Mouse (Mus musculus) Muller cell, postnatal 12 days (primary cell): ENCODE results near the gene Rfxap.

ENCODE experiments used
- DNase-seq: peaks from one replicate; pipeline ENCODE4 v3.0.0-alpha.2; 2015; ENCODE audit errors: inconsistent ontology term

The Rfxap gene

DNA sequence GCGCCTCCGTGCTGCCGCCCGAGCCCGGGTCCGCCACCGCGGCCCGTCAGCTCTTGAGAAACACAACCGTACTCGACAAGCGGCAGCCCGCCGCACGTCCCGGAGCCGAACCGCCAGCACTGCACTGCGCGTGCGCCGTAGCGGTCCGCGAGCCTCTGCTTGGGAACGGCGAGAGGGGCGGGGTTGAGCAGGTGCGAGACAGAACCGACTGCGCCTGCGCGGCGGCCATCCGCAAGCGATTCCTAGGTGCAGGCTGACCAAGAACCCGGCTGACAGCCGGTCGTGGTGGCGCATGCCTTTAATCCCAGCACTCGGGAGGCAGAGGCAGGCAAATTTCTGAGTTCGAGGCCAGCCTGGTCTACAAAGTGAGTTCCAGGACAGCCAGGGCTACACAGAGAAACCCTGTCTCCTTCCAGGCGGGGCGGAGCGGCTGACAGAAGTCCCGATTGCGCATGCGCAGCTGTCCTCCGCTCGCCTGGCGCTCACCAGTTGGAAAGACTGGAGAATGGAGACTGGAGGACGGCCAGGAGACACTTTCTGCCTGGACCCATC lies at the start of gene Rfxap:
Rfxap (minus strand) TSS at position 126 of the 552 bp plus-strand sequence.
- DNase-seq = peak; percentile 95

DNA sequence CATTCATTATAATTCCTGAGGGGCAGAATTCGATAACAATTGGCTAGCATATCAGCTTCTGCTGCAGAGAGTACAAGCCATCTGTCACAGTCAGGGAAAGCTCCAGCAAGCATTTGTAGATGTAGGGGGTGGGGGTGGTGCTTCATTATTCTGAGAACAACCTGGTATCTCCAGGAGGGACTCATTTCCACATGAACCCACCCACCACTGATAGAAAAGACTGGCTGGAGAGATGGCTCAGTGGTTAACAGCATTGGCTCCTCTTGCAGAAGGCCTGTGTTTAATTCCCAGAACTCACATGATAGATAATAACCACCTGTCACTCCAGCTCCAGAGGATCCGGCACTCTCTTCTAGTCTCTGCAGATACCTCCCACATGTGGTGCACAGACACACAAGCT lies 27.8 kb upstream of the Rfxap start:
- no peak for DNase-seq

DNA sequence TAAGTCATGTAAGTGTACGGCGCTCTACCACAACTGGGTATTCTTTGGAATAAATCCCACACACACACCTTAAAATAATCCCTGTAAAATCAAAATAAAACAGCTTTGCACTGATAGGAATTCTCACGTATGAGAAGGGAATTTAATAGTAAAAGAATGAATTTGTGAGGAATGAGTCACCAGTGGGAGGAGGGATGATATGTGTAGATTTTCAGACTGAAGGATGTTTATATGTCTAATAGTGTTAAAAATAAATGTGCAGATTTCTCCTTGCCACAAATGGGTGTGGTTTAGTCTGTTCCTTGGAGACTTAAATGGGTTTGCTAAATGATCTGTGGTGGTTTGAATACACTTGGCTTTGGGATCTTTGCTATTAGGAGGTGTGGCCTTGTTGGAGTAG lies 24.9 kb upstream of the Rfxap start:
- DNase-seq = no peak

DNA sequence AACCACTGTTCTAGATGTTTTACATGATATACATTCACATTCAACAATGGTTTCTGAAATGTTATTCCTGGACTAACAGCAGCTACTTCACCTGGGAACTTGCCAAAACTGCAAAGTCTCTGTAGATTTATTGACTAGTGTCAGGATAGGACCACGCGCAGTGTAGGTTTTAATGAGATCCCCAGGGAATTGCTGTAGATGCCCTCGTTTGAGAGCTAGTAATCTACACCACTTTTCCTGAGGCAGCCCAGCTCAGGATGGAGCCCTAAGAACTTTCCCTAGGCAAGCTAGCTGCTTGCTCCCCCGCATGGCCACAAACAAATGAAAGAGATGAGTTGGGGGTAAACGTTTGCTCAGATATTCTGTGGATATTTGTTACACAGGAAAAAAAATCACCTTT lies 14.9 kb upstream of the Rfxap start:
- DNase-seq = no peak

DNA sequence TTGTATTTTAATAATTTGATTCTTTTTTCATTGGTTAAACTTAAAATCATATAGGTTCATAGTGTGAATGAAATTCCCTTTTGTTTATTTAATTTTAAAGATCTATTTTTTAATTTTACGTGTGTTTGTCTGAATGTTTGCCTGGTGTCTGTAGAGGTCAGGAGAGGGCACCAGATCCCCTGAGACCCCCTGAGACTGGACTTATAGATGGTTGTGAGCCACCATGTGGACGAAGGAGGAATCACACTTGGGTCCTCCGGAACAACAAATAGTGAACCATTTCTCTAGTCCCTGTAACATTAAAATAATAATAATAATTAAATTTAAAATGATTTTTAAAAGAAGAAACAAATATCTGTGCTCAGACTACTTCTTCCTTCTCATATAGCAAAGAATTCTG lies 7.7 kb upstream of the Rfxap start:
- DNase-seq = peak; percentile 16

DNA sequence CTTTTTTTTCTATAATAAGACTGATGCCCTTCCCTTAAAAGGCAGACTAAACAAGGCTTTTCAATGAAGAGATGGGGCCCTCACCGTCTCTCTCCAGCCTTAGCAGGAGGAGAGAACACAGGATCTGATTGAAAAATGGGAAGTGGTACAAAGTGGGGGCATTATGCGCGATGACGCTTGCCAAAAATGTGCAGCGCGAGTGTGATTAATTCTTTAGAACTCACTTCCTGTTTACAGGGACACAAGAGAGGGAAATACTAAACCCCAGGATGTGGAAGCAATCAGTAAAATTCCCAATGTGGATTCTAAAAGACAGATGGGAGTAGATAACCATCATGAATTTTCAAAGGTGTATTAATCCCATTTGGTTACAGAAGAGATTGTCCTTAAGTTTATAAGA lies 7.0 kb upstream of the Rfxap start:
- DNase-seq = no peak

DNA sequence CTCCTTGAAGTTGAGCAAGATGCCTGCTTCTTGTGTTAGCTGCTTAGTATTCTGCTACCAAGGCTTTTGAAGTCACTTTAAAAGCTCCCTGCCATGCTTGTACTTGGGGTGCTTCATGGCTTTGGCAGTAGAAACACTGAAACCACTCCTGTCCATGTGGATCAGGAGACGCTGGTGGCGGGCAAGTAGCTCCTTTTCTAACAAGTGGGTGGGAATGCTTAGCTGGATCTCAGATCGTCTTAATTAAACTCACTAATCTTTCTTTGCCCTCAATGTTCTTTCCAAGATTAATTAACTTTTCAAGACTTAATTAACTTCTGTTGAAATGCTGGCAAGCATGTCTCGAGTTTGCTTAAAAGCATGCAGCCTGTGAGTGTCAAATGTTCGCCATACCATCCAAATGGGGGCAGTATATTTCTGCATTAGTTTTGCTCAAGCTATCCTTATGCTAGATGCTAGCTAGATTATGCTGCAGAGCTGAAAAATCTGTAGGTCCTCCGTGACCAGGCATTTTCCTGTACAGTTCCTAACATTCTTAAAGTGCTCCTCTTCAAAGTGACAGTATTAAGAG lies 5.9 kb upstream of the Rfxap start:
- peak; percentile 47 for DNase-seq

DNA sequence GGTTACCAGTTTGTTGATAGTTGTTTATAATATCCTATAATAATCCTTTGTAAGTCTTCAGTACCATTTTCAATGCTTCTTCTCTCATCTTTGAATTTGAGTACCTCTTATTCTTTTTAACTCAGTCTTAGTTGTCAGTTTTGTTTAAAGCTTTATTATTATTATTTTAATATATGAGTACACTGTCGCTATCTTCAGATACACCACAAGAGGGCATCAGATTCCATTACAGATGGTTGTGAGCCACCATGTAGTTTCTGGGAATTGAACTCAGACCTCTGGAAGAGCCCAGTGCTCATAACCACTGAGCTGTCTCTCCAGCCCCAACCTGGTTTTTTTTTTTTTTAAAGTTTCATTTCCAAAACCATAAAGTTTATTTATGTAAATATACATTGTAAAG lies 4.0 kb upstream of the Rfxap start:
- no peak for DNase-seq

DNA sequence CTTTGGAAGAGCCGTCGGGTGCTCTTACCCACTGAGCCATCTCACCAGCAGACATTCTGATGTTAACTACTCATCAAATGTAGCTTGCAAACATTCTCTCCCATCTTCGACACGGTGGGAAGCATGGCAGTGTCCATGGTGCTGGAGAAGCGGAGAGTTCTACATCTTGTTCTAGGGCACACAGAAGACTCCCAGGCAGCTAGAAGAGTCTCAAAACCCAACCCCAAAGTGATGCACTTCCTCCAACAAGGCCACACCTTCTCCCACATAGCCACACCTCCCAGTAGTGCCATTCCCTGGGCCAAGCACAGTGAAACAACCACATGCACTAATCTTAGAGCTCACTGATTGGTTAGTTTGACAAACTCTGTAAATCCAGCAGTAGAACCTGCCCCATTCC lies 1.5 kb upstream of the Rfxap start:
- DNase-seq = no peak

DNA sequence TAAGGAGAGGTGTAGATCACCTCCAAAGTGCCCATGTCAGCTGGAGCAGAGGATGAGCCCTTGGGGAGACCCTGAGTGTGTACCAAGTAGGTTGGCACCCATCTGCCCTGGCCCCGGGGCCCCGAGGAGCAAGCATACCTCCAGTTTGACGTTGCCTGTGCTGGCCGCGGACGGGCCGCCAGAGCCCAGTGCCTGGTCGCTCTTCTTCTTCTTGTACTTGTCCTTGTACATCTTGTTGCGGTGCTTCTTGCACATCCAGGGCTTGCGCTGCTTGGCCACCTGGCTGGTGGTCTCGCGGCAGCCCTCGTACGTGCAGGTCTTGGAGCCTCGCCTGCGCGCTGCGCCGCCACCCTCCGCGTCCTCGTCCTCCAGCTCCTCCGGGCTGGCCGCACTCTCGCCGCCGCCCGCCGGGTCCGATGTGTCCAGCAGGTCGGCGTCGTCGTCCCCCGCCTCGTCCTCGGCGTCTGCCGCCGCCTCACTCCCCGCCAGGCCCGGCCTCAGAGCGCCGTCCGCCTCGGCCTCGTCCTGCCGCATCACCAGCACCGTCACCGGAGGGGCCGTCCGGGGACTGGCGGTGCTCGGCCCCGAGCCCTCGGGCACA lies 430 bp downstream of the Rfxap start:
- peak; percentile 52 for DNase-seq

DNA sequence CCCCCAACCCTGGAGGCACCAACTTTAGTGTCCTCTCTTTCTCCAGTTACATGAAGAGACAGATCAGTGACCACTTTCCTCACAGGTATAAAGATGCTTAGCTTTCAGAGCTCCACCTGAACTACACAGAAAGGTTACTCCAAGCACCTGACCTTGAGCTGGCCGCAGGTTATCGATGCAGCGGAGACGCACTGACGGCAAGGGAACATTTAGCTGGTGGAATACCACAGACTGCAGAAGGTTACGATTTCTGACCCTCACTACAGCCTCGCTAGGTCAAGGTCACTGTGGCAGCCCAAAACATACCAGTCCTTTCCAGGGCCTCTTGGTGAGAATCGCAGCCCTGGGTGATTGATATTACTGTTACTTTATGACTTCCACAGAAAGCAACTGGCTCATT lies 3.9 kb downstream of the Rfxap start:
- DNase-seq = no peak

DNA sequence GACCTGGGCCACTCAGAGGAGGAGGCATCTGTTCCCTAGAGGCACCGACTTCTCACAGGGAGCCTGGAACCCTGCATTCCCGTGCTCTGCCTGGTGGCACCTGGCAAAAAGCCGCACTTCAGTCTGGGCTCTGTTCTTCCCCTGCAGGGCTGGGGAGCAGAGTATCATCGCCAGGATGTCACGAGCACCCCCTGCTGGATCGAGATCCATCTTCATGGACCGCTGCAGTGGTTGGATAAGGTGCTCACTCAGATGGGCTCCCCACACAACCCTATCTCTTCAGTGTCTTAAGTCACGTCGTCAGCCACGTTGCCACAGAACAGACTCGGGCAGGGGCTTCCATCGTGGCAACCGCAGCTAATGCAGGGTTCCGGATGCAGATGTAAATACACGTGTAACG lies 10.4 kb downstream of the Rfxap start:
- DNase-seq = peak; percentile 5

DNA sequence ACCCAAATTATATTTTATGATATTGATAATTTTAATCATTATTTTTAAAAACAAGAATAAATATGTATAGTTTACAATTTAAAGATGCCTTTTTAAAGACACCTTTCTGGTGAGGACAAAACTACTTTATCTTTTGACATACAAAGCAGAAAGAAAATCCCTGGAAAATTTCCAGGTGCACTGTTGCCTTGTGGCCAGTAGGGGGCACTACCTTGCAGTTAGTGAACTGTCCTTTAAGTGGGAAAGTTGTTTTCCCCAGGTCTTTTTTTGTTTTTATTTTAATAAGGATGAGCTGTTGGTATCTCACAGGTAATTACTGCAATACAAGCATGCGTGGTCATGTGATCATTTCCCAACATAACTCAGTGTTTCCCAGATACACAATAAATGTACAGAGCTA lies 11.8 kb downstream of the Rfxap start:
- no peak for DNase-seq

DNA sequence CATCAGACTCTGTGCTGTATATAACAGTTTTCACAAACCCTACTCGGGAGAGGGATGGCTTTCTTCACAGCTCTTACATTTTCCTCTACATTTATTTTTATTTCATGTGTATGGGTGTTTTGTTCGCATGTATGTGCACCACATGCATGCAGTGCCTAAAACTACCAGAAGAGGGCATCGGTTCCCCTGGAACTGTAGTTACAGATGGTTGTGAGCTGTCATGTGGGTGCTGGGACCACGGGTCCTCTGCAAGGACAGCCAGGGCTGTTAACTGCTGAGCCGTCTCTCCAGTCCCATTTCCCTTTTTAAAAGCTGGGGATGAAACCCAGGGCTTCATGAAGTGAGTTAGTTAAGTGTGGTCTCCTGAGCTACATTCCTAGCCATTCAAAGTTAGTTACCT lies 12.2 kb downstream of the Rfxap start:
- no peak for DNase-seq

DNA sequence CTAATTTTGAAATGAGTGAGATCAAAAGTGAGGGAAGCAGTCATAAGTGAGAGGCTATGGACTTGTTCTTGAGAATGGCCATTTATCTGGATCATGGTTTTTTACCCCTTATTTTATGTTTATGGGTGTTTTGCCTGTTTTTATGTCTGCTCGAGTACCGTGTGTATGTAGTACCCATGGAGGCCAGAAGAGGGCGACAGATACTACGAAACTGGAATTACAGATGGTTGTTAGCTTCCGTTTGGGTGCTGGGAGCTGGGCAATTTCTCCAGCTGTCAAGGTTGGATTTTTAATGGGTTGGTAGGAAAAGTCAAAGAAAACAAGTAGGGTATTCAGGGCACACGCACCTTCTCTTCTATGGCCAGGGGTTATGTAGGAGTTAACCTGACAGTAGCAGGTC lies 13.8 kb downstream of the Rfxap start:
- no peak for DNase-seq

DNA sequence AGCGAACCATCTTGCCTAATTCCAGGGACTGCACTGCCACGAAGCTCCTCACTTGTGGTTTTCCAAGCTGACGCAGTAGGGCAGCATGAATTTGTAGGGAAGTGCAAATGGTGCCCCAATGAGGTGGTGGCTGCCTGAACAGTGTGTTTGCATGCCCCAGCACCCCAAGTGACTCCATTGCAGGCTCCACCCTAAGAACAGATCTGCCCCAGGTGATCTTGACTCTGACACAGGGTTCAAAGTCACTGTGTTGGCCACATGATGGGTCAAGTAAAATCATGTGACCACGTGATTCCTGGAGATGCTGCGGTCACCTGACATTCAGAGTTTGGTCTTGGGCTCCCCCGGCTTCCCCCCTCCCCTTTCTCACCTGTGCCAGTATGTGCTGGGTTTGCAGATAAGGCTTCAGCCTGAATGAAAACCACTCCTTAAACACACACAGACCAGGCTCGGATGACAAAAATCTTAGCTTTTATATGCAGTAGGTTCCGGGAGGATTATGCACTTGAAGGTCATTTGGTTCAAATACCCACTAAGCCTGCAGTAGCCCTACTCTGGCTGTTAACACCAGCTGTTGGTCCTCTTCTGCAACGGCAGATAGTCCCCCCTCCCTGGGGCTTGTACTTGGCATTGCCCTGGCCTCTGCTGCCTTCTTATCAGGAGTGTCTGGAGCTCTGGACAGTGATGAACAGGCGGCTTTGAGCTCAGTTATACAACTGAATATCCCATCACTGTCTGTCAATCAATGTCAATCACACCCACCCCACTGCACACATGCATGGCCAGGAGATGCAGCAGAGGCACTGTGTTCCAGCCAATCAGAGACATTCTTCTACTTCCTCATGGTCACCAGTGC lies 15.5 kb downstream of the Rfxap start:
- no peak for DNase-seq

DNA sequence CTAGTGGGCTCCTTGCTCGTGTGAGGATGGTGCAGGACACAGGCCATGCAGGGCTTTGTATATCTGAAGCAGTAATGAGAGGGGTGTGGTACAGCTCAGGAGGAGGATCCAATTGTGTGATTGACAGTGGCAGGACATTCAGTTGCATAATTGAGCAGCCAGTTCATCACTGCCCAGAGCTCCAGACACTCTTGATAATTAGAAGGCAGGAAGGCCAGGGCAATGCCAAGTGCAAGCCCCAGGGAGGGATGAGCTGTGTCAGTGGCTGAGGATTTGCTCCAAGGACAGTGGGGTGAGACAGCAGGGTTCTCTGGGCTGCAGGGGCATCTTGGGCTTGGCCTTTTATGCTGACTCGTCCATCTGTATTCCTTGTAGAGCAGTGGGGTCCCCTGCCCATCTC lies 17.0 kb downstream of the Rfxap start:
- peak; percentile 5 for DNase-seq

DNA sequence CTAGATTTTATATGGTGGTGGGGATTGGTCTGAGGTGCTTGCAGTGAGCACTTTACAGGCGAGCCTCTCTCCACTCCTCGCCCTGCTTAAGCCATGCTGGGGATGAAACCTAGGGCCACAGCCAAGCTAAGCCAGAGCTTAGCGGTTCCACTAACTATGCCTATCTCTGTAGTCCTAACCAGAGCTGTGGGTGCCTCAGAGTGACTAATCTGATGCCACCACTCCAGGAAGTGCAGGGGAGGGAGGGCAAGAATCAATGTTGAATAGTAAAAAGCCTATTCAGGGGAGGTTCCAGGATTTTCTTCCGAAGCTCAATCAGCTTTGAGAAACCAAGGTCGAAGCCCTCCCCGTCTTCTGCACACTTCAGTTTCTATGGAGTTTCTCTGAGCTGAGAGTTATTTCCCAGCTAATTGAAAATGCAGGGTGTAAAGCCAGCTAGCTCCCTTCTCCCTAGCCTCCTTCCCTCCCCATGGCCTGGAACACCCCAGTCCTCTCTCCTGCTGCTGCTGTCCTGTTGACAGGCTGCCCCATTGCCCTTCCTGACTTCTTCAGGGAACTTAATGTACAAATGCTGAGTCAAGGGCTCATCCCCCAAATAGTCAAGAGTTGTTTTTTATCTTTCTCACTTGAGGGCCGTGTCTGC lies 31.5 kb downstream of the Rfxap start:
- no peak for DNase-seq

DNA sequence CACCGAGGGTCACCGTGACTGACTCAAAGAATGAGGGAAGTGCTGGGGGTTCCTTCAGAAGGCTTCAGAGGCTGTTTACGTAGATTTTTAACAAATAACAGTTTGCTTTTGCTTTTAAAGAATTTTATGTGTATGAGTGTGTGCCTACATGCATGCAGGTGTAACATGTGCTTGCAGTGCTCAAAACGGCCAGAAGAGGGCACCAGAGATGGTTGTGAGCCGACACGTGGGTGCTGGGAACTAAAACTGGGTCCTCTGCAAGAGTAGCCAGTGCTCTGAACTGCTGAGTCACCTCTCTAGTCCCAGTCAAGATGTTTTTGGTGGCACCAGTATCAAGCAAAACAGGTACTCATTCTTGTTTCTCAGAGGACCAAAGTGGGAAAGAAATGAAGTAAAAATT lies 34.0 kb downstream of the Rfxap start:
- no peak for DNase-seq

DNA sequence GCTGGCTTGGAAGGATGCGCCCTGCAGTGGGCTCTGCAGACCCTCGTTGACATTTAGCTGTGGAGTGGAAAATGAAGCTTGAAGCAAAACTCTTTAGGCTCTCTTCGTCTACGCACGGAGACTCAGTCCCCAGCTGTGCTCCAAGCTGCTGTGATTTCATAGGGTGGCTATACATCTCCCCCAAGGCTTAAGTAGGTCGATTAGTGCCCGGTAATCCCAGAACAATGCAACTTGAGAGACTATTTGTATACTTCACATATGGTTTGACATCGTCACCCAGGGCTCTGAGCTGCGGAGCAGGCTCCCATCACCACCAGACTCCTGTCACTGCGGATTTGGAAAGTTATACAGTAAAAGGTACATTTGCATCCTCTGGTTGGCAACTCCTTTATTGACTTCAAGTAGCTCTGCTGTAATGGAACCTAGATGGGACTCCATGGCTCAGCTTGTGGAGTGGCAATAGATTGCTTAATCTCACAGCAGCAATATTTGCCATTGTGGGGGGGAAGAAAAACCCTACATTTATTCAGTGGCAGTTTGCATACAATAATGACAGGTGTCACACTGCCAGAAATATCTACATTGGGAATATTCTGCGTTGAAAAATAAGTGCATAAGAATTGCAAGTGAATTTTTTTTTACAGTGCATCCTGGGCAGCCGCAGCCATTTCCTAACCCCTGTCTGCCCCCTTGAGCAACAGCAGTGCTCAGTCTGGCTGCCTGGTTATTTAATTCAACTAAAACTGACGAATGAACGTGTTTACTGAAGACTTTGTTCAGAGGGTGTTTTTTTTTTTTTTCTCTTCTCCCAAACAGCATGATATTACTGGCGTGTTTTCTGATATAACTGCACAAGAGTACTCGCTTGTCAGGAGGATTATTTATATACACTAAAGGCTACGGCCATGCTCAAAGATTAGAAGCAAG lies 38.0 kb downstream of the Rfxap start:
- DNase-seq = no peak

DNA sequence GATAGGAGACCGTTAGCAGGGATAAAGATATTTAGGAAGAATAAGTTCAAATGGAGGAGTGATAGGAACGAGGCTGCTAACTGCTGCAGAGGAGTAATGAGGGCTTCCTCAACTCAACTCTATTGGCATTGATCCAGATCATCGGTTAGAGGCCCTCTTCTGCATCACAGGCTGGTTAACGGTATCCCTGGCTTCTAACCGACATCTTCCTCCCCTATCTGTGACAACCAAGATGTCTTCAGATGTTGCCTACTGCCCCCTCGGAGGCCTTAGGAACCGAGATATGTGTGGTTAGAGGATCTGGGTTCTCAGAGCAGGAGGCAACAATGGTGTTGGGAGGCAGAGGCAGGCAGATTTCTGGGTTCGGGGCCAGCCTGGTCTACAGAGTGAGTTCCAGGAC lies 39.0 kb downstream of the Rfxap start:
- no peak for DNase-seq
